Mouse (Mus musculus) lung, embryonic 16.5 days (tissue): ENCODE data around the gene Fgf15. TPM values are rescaled to one million over a fixed set of nuclear protein-coding genes. Genes with fewer than 3 reads are reported as not detected.
A peak's percentile ranks its signal among the peaks of the same experiment; 100 is the strongest.
"Not testable (repeated sequence)": the region's sequence is repeated elsewhere in the genome, so short reads cannot be mapped to it uniquely, and the experiment has no call there.

ENCODE experiments used
- ATAC-seq: fragments of 200-750 bp; cut with Nextera tagmentation; 2 replicates; pipeline ENCODE4 v1.8.0; 2017; ENCODE audit warnings: low read depth, mild to moderate bottlenecking, moderate library complexity
- H3K27ac ChIP-seq: fragments of 300-500 bp; sonication (generic); 2 replicates; pipeline ENCODE4 v1.5.1; 2014; ENCODE audit warnings: mild to moderate bottlenecking, control low read depth, low read length
- H3K27me3 ChIP-seq: fragments of 300-500 bp; sonication (generic); 2 replicates; pipeline ENCODE4 v1.6.1; 2014; ENCODE audit warnings: low read depth, low read length, mixed read lengths; ENCODE audit not compliant: control insufficient read depth, insufficient read depth
- H3K36me3 ChIP-seq: fragments of 300-500 bp; sonication (generic); 2 replicates; pipeline ENCODE4 v1.6.1; 2014; ENCODE audit warnings: low read length; ENCODE audit not compliant: control insufficient read depth, insufficient read depth
- H3K4me1 ChIP-seq: fragments of 300-500 bp; sonication (generic); replicated peaks from 2 replicates; pipeline ENCODE4 v1.6.1; 2014; ENCODE audit warnings: low read length, mixed read lengths; ENCODE audit not compliant: control insufficient read depth, insufficient read depth
- H3K4me2 ChIP-seq: fragments of 300-500 bp; sonication (generic); 2 replicates; pipeline ENCODE4 v1.6.1; 2014; ENCODE audit warnings: low read depth, low read length, control low read depth
- H3K4me3 ChIP-seq: fragments of 300-500 bp; sonication (generic); 2 replicates; pipeline ENCODE4 v1.5.1; 2014; ENCODE audit warnings: mild to moderate bottlenecking, low read length, control low read depth
- H3K9ac ChIP-seq: fragments of 300-500 bp; sonication (generic); 2 replicates; pipeline ENCODE4 v1.6.1; 2014; ENCODE audit warnings: low read length, control low read depth
- H3K9me3 ChIP-seq: fragments of 300-500 bp; sonication (generic); 2 replicates; pipeline ENCODE4 v1.6.1; 2016; ENCODE audit warnings: low read length; ENCODE audit not compliant: control insufficient read depth
- WGBS: fragments of 180-500 bp; shearing (Covaris S2); extraction: QIAGEN DNeasy Blood & Tissue Kit; methylation state at CpG from one replicate; pipeline ENCODE4 v1.1.7; 2014; 5-methylcytosine and 5-hydroxymethylcytosine counted together
- polyA plus RNA-seq: library from polyadenylated mRNA; unstranded; fragments of >200 nt; fragmentation: Nextera tagmentation; extraction: Ambion mirVana; gene quantifications from 2 replicates; pipeline ENCODE4 v1.2.1, GENCODE M21; 2015

Fgf15 gene
- polyA plus RNA-seq, 1 experiment from 2014 or later: not detected

DNA sequence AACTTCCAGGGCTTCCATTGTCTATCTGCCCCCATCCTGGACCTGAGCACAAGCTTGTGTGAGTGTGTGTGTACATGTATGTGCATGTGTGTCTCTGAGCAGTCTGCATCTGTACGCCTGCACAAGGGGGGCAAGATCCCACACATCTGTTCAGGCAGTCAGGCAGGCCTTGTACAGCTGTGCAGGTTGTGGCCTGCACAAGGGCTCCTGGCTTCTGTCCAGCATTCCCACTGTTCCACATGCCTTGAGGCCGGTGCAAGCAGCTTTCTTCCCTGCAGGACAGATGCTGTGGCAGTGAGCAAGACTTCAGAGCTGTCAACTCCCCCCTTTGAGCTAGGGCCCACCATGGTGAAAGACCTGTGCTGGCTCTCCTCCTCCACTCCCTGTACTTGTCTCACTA lies 13.2 kb upstream of the Fgf15 start:
- Histone ChIP-seq H3K4me2 (no peak overlapping the region), H3K27ac (no peak overlapping the region), H3K4me3 (no peak overlapping the region), H3K9ac (no peak overlapping the region), H3K9me3 (no peaks in the 10 kb centered on the region), H3K36me3 (no peaks in the 10 kb centered on the region), H3K27me3 (no peaks in the 10 kb centered on the region), H3K4me1 (no peaks in the 10 kb centered on the region)
- WGBS: 21% methylated on average over 2 of the region's 2 CpGs
- ATAC-seq: no peak

DNA sequence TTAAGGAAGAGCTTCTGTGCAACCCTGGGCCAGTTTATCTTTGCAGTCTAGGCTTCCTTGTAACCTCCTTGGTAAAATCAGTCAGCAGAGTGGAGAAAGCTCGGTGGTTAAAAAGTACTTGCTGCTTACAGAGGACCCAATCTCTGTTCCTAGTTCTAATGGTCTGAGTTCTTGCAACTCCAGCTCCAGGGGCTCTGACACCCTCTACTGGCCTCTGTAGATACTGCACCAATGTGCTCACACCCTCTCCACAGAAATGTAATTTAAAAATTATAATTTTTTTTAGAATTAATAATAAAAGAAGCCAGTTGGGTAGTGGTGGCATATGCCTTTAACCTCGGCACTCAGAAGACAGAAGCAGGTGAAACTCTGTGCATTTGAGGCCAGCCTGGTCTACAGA lies 8.7 kb upstream of the Fgf15 start:
- 81% methylated on average over 2 of the region's 2 CpGs for WGBS
- ATAC-seq: no peak
- H3K27me3 ChIP-seq: peaks cover 5% of the 10 kb centered on the region; the same call in 1 of the 2 replicates

DNA sequence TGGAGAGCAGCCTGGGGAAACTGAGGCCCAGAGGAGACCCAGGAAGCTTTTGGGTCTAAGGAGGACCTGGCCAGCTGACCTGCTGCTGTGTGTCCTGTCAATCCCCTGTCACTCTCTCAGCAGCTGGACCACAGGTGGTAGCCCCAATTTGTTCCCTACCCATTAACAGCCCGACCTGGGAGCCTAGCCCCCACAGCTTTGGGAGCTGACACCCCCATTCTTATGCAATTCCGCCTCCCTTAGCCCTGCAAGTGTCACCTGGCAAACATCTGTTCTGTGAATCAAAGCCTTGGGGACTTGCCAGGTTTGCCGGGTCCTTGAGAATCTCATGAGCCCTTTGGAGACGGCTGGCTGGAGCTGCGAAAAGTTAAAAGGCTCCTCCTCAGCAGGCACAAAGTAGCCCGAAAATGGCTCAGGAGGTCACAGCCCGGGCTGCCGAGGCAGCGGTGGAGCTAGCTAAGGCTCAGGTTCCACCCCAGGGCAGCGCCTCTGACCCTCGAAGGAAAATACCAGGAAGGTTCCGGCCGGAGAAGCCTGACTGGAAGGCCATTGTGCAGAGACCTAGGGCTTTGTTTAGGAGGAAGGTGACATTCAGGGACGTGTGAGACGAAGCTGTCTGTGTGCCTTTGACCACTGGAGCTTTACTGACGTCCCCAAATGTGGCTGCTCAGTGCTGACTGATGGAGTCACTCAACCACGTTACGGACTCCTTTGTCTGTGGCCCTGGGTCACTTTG lies 7.6 kb upstream of the Fgf15 start:
- ATAC-seq: 0 out of 2 replicates have a peak, but pooled peaks have one; percentile 4
- Histone ChIP-seq H3K27me3 (peaks cover 5% of the 10 kb centered on the region; the same call in 1 of the 2 replicates), H3K27ac (no peak overlapping the region), H3K9ac (no peak overlapping the region), H3K36me3 (no peaks in the 10 kb centered on the region), H3K4me2 (no peak overlapping the region), H3K4me3 (no peak overlapping the region), H3K9me3 (no peaks in the 10 kb centered on the region), H3K4me1 (no peaks in the 10 kb centered on the region)
- 6% methylated on average over 18 of the region's 18 CpGs for WGBS

More for the DNA sequence above, 8.7 kb upstream of the Fgf15 start:
- H3K9ac ChIP-seq: no peak overlapping the region
- H3K27ac ChIP-seq: no peak overlapping the region
- H3K36me3 ChIP-seq: no peaks in the 10 kb centered on the region
- H3K4me2 ChIP-seq: no peak overlapping the region
- H3K9me3 ChIP-seq: no peaks in the 10 kb centered on the region
- H3K4me3 ChIP-seq: no peak overlapping the region
- no peaks in the 10 kb centered on the region for H3K4me1 ChIP-seq

DNA sequence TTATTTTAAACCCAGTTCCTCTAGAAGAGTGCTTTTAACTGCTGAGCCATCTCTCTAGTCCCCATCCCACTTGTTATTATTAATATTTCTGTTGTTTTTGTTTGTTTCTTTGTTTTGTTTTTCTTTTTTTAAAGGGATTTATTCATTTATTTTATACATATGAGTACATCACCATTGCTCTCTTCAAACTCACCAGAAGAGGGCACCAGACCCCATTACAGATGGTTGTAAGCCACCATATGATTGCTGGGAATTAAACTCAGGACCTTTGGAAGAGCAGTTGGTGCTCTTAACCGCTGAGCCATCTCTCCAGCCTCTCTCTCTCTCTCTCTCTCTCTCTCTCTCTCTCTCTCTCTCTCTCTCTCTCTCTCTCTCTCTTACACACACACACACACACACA lies 5.7 kb upstream of the Fgf15 start:
- not testable (repeated sequence) for H3K36me3 ChIP-seq, H3K9ac ChIP-seq, H3K27ac ChIP-seq, H3K4me2 ChIP-seq, H3K4me3 ChIP-seq, ATAC-seq, H3K9me3 ChIP-seq, H3K4me1 ChIP-seq
- 92% methylated on average over 1 of the region's 1 CpGs for WGBS
- peaks cover 18% of the 10 kb centered on the region for H3K27me3 ChIP-seq

DNA sequence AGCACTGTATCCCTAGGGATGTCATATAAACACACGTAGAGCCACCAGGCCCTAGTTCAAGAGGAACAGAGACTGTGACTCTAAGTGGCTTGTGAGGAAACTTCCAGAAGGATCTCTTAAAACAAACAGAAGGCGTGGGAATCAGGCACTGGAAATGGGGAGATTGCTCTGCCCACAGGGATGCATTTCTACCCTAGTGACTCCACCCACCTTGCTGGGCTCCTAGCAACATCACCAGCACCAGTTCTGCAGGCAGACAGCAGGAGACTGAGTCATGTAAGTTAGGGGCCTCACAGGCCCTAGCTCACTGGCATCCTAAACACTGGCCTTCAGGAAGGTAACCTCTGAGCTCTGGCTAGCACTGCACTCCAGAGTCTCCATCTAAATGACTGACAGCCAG lies 4.5 kb upstream of the Fgf15 start:
- no peaks in the 10 kb centered on the region for H3K9me3 ChIP-seq
- H3K4me3 ChIP-seq: no peak overlapping the region
- H3K36me3 ChIP-seq: no peaks in the 10 kb centered on the region
- H3K27me3 ChIP-seq: peaks cover 28% of the 10 kb centered on the region
- H3K4me2 ChIP-seq: no peak overlapping the region
- ATAC-seq: no peak
- H3K9ac ChIP-seq: no peak overlapping the region
- no peak overlapping the region for H3K27ac ChIP-seq
- 52% methylated on average over 2 of the region's 2 CpGs for WGBS
- peaks cover 16% of the 10 kb centered on the region for H3K4me1 ChIP-seq

DNA sequence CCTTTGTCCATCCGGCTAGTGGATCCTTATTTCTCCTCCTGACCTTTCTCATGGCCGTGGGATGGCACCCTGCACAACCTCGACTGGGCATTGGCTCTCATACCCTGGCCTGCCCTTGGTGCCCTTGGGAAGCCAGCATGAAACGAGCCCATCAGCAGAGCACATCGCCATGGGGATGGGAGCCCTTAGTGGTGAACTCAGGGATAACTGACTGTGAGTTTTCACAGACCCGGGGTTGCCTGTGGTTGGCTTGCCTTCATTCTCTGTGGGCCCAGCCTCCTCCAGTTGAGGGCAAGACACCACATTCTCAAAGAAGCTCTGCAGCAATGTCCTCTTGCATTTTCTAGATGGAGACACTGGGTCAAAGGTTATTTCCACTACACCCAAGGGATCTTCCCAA lies 4.0 kb upstream of the Fgf15 start:
- Histone ChIP-seq H3K36me3 (no peaks in the 10 kb centered on the region), H3K9me3 (no peaks in the 10 kb centered on the region), H3K4me1 (peaks cover 19% of the 10 kb centered on the region), H3K4me3 (no peak overlapping the region), H3K9ac (no peak overlapping the region), H3K4me2 (no peak overlapping the region), H3K27me3 (peaks cover 33% of the 10 kb centered on the region), H3K27ac (no peak overlapping the region)
- ATAC-seq: no peak
- 48% methylated on average over 6 of the region's 6 CpGs for WGBS

DNA sequence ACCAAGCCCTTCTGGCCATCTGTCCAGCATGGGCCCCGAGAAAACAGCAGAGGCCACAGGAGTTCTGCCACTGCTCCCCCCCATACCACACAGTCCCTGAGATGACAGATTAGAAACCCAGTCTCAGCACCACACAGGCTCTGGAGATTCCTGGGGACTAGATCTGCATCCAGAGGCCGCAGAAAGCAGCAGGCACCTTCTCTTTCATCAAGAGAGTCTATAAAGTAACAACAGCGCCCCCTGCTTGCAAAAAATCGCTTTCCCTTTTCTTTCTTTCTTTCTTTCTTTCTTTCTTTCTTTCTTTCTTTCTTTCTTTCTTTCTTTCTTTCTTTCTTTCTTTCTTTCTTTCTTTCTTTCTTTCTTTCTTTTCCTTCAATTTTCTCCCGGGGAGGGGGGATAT lies 2.1 kb upstream of the Fgf15 start:
- ATAC-seq: no peak
- no peak overlapping the region for H3K4me3 ChIP-seq
- no peaks in the 10 kb centered on the region for H3K36me3 ChIP-seq
- no peak overlapping the region for H3K4me2 ChIP-seq
- no peaks in the 10 kb centered on the region for H3K9me3 ChIP-seq
- H3K9ac ChIP-seq: no peak overlapping the region
- peaks cover 19% of the 10 kb centered on the region for H3K4me1 ChIP-seq
- H3K27me3 ChIP-seq: peaks cover 49% of the 10 kb centered on the region
- WGBS: 7% methylated on average over 5 of the region's 5 CpGs
- no peak overlapping the region for H3K27ac ChIP-seq

DNA sequence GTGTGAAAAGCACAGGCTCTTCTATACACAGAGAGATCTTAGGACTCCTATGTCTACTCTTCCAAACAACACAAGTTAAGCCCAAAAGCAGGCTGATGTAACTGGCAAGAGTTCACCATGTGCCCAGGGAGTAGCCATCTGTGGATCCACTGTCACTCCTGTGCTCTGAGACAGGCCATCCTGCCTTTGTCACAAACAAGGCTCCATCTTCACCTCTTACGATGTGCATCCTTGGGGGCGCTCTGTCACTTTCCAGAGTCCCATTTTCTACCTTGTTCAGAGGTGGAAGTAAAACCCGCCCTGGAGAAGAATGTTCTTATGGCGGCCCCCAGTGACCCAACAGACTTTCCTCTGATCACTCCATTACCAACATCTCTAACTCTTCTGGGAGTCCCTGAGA lies 1.6 kb upstream of the Fgf15 start:
- Histone ChIP-seq H3K36me3 (no peaks in the 10 kb centered on the region), H3K27ac (no peak overlapping the region), H3K4me3 (no peak overlapping the region), H3K27me3 (peaks cover 52% of the 10 kb centered on the region), H3K4me1 (peaks cover 19% of the 10 kb centered on the region), H3K4me2 (no peak overlapping the region), H3K9ac (no peak overlapping the region), H3K9me3 (no peaks in the 10 kb centered on the region)
- WGBS: 9% methylated on average over 4 of the region's 4 CpGs
- ATAC-seq: no peak

DNA sequence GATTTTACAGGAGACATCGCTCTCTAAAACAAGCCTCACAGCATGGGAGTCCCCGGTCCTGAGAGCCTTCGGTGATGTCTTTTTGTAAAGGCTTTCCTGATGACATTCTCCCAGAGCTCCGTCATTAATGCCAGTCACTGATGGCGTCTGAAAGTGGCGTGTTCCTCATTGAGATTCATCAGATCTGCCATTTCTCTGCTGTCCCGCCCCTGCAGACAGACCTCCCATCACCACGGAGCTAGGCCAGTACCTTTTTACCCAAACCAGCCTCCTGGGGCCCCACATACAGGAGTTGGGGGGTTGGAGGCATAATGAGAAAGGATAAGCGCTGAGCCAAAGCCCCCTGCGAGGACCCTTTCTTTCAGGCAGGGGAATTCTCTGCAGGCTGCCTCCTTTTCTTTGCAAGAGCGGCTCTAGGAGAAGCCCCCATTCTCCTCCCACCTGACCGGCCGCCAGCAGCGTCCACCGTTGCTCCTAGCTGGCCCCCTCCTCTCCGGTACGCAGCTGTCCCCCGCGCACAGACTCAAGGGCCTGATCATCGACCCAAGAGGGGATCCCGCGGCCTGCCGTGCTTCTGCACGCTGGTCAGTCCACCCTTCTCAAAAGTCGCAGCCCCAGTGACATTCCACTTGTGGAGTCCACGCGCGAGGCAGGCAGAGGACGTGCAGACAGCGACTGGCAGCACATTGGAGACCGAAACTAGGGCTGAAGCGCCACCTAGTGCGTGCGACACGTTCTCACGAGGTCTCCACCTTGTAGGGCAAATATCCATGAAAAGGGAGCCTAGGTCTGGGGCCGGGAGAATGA lies 823 bp upstream of the Fgf15 start:
- Histone ChIP-seq H3K9me3 (no peaks in the 10 kb centered on the region), H3K4me2 (peak overlapping the region; percentile 86), H3K36me3 (no peaks in the 10 kb centered on the region), H3K9ac (peak overlapping the region; percentile 53), H3K27ac (no peak overlapping the region), H3K4me1 (peaks cover 19% of the 10 kb centered on the region), H3K27me3 (peaks cover 52% of the 10 kb centered on the region), H3K4me3 (peak overlapping the region; percentile 51)
- 1% methylated on average over 37 of the region's 37 CpGs for WGBS
- peak; percentile 77 for ATAC-seq
